Mouse (Mus musculus): ENCODE measurements at regions not wholly inside any gene's neighbourhood (a gene's known extent, or its start where the extent isn't known, plus 50 kb on each side); places are given as distances from the start of the nearest gene placed in this dataset.

DNA sequence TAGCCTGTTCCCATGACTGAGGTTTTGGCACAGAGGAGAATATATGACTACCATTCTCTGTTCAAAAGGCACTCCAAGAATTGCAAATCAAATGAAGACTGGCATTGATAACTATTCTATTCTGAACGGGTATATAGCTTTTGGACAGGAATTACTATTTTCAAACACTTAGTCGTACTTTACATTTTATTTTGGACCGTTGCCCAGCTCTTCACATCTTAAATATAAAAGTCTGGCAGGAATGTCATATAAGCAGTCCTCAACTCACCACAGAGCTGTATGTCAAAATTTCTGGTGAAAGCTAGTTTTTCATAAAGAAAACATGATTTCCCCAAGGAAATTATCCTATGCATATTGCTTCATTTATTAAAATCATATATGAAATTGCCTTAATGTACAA lies 323.7 kb upstream of the Cadm2 start:
- no peak for DNase-seq (ENCODE audit: low read depth, low spot score)
- Histone ChIP-seq H3K9me3 (replicated peaks; ENCODE audit: insufficient read depth, low read length) (no peaks in the 10 kb centered on the region), H3K79me2 (ENCODE audit: control insufficient read depth, insufficient read depth, low read length, poor library complexity) (no peaks in the 10 kb centered on the region), H3K36me3 (ENCODE audit: control insufficient read depth in 1 of 2, insufficient read depth in 2 of 2, low read length in 2 of 2) (no peaks in the 10 kb centered on the region), H3K9ac (ENCODE audit: control insufficient read depth, low read depth, low read length, poor library complexity, severe bottlenecking) (no peak overlapping the region), H3K4me1 (ENCODE audit: control insufficient read depth in 1 of 2, insufficient read depth in 2 of 2, low read length in 2 of 2) (no peaks in the 10 kb centered on the region), H3K27ac (ENCODE audit: control insufficient read depth, low read depth, low read length) (no peak overlapping the region), H3K4me3 (ENCODE audit: control insufficient read depth in 1 of 2, insufficient read depth in 1 of 2, low read depth in 2 of 2, low read length in 2 of 2) (no peak overlapping the region), H3K27me3 (ENCODE audit: control insufficient read depth in 1 of 2, insufficient read depth in 2 of 2, low read length in 2 of 2) (no peaks in the 10 kb centered on the region)
- TF ChIP-seq UBTF (IDR thresholded peaks at IDR 0.05; ENCODE audit: borderline replicate concordance, insufficient read depth, low read depth, low read length) = no peak
- no peak for TF ChIP-seq JUND (IDR thresholded peaks at IDR 0.05; ENCODE audit: low read depth, low read length)
- TF ChIP-seq HCFC1 (IDR thresholded peaks at IDR 0.05; ENCODE audit: low read depth, low read length) = no peak
- no peak for TF ChIP-seq ZKSCAN1 (IDR thresholded peaks at IDR 0.05; ENCODE audit: low read depth, low read length)
- no peak for TF ChIP-seq MAX (IDR thresholded peaks at IDR 0.05; ENCODE audit: low read length)
- TF ChIP-seq CTCF (IDR thresholded peaks at IDR 0.05 in 2 of 3, conservative IDR thresholded peaks at IDR 0.05 in 1 of 3; ENCODE audit: control insufficient read depth in 1 of 3, insufficient read depth in 1 of 3, low read depth in 2 of 3, low read length in 3 of 3, poor library complexity in 1 of 3, severe bottlenecking in 1 of 3) = no peak
- no peak for TF ChIP-seq TBP (IDR thresholded peaks at IDR 0.05; ENCODE audit: low read depth, low read length)
- TF ChIP-seq ZC3H11A (IDR thresholded peaks at IDR 0.05; ENCODE audit: low read depth, low read length) = no peak

DNA sequence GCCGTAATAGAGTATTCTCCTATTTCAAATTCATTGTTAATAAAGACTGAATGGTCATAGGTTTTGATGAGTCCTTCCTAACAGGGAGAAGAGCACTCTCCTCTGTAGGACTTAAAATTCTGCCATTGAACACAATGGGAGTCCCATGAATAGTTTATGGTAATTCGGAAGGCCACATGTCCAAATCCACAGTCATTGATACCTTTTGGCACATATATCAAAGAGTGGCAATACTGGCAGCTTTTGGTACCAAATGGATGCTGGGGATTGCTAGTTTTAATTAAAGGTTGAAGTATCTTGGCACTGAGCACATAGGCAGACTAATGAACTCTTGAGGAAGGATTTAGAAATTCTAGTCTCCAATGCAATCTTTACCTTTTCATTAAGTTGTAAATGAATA lies 298.5 kb upstream of the Cadm2 start:
- DNase-seq (ENCODE audit: low read depth, low spot score) = no peak
- Histone ChIP-seq H3K36me3 (ENCODE audit: control insufficient read depth in 1 of 2, insufficient read depth in 2 of 2, low read length in 2 of 2) (no peaks in the 10 kb centered on the region), H3K27ac (ENCODE audit: control insufficient read depth, low read depth, low read length) (no peak overlapping the region), H3K4me1 (ENCODE audit: control insufficient read depth in 1 of 2, insufficient read depth in 2 of 2, low read length in 2 of 2) (no peaks in the 10 kb centered on the region), H3K9ac (ENCODE audit: control insufficient read depth, low read depth, low read length, poor library complexity, severe bottlenecking) (no peak overlapping the region), H3K27me3 (ENCODE audit: control insufficient read depth in 1 of 2, insufficient read depth in 2 of 2, low read length in 2 of 2) (no peaks in the 10 kb centered on the region), H3K4me3 (ENCODE audit: control insufficient read depth in 1 of 2, insufficient read depth in 1 of 2, low read depth in 2 of 2, low read length in 2 of 2) (no peak overlapping the region), H3K79me2 (ENCODE audit: control insufficient read depth, insufficient read depth, low read length, poor library complexity) (no peaks in the 10 kb centered on the region), H3K9me3 (replicated peaks; ENCODE audit: insufficient read depth, low read length) (no peaks in the 10 kb centered on the region)
- TF ChIP-seq TAL1 (IDR thresholded peaks at IDR 0.05; ENCODE audit: low read length) = no peak
- no peak for TF ChIP-seq USF1 (IDR thresholded peaks at IDR 0.05; ENCODE audit: low read depth, low read length)
- TF ChIP-seq MAX (IDR thresholded peaks at IDR 0.05; ENCODE audit: low read length) = no peak
- TF ChIP-seq TBP (IDR thresholded peaks at IDR 0.05; ENCODE audit: low read depth, low read length) = no peak
- TF ChIP-seq GATA1 (IDR thresholded peaks at IDR 0.05; ENCODE audit: low read depth, low read length) = no peak
- no peak for TF ChIP-seq USF2 (IDR thresholded peaks at IDR 0.05; ENCODE audit: borderline replicate concordance in 1 of 2, insufficient read depth in 1 of 2, low read depth in 1 of 2, low read length in 2 of 2)
- TF ChIP-seq RAD21 (IDR thresholded peaks at IDR 0.05; ENCODE audit: low read depth, low read length) = no peak
- TF ChIP-seq POLR2A (IDR thresholded peaks at IDR 0.05; ENCODE audit: control insufficient read depth in 1 of 2, insufficient read depth in 1 of 2, low read depth in 1 of 2, low read length in 2 of 2, poor library complexity in 1 of 2) = no peak

DNA sequence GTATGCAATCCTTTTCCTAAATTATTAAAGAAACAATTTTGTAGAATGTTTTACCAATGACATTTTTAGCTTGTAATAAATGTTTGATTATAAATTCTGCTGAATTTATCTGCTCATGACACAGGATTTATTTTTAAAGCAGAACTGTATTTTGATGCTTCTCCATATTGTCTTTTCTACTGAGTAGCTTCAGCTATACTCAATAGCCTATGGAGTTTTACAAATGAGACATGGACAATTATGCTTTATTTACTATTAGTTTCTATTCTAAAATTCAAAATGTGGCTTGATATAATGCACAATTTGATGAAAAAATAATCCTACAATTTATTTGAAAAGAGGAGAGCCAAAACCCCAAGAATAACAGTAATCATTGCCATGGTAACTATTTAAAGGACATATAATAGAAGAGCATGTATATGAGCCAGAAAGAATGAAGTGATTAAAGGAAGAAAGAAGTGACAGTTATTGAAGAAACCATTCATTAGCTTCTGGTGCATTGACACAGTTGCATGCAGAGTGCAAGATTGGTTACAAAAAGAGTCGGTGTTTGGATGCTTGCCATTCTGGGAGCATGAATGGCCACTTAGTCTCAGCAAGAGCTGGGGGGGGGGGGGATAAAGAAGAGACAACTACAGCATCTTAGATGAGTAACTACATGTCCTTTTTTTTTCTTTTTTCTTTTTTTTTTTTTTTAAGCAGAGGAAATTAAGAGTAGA lies 250.8 kb upstream of the Cadm2 start:
- Histone ChIP-seq H3K27me3 (ENCODE audit: control insufficient read depth in 1 of 2, insufficient read depth in 2 of 2, low read length in 2 of 2) (no peaks in the 10 kb centered on the region), H3K4me3 (ENCODE audit: control insufficient read depth in 1 of 2, insufficient read depth in 1 of 2, low read depth in 2 of 2, low read length in 2 of 2) (no peak overlapping the region), H3K79me2 (ENCODE audit: control insufficient read depth, insufficient read depth, low read length, poor library complexity) (no peaks in the 10 kb centered on the region), H3K9ac (ENCODE audit: control insufficient read depth, low read depth, low read length, poor library complexity, severe bottlenecking) (no peak overlapping the region), H3K36me3 (ENCODE audit: control insufficient read depth in 1 of 2, insufficient read depth in 2 of 2, low read length in 2 of 2) (no peaks in the 10 kb centered on the region), H3K4me1 (ENCODE audit: control insufficient read depth in 1 of 2, insufficient read depth in 2 of 2, low read length in 2 of 2) (no peaks in the 10 kb centered on the region), H3K9me3 (replicated peaks; ENCODE audit: insufficient read depth, low read length) (no peaks in the 10 kb centered on the region), H3K27ac (ENCODE audit: control insufficient read depth, low read depth, low read length) (no peak overlapping the region)
- DNase-seq (ENCODE audit: low read depth, low spot score) = no peak
- TF ChIP-seq MXI1 (IDR thresholded peaks at IDR 0.05; ENCODE audit: low read depth, low read length) (no peak), MEF2A (IDR thresholded peaks at IDR 0.05; ENCODE audit: extremely low read depth, insufficient replicate concordance, low read depth, low read length, poor library complexity, severe bottlenecking) (no peak), MYB (IDR thresholded peaks at IDR 0.05; ENCODE audit: low read depth, low read length) (no peak), ZMIZ1 (IDR thresholded peaks at IDR 0.05; ENCODE audit: low read depth, low read length) (no peak), MAX (IDR thresholded peaks at IDR 0.05; ENCODE audit: low read length) (no peak)

All from MEL (cell line).